Mouse (Mus musculus): ENCODE results near the gene Malrd1. TPM values are rescaled to one million over a fixed set of nuclear protein-coding genes. Genes with fewer than 3 reads are reported as not detected.

The Malrd1 gene
- polyA plus RNA-seq (2017; shearing (Covaris generic)) = not detected

DNA sequence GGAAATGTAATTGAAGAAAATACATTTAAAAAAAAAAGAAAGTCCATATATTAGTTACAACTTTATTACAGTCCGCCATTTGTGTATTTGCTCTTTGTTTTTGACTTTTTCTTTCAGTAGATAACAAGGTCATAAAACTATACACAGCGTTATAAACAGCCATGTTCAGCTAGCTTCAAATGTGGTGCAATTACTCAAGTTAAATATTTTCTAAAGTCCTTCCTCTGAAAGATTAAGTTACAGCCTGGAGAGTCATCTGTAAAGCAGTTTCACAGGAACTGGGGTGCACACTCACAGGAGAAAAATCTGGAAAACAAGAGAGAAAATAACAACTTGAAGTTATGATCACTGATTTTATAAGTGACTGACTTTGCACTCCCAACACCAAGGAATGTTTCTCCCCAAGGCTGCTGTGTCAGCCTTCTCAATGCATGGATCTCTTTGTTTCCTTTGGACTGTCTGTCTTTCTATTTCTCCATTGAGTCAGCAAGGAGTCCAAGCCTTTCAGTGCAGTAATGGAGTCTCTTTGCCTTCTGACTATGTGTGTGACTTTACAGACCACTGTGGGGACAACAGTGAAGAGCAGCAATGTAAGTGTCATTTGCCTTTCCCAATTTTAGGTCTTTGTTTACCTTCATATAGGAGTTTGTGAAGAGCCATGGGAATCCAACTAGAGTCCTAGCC, at the start of gene Malrd1:
Gene Malrd1 (plus strand): TSS at position 239 of the 684 bp plus-strand sequence.

Measured in CD4-positive, CD25-positive, alpha-beta regulatory T cell (primary cell).